Mouse (Mus musculus): ENCODE results near the gene Cd302. TPM values are rescaled to one million over a fixed set of nuclear protein-coding genes. Genes with fewer than 3 reads are reported as not detected.

The Cd302 gene
- total and polyA plus RNA-seq, 3 experiments = not detected

GRCm38 (mm10) chr2:60234506-60234905, 49.8 kb downstream of the Cd302 start:
- H3K27ac ChIP-seq (ENCODE audit: insufficient read depth, low read depth) = no peak overlapping the region
- peaks cover 52 to 87% of the 10 kb centered on the region in 2 experiments for H3K36me3 ChIP-seq (replicated peaks in 1 of 2; ENCODE audit: control insufficient read depth in 1 of 2, insufficient read depth in 1 of 2, low read length in 1 of 2)
- H3K9me3 ChIP-seq (replicated peaks; ENCODE audit: low read length) = no peaks in the 10 kb centered on the region
- no peak overlapping the region for H3K4me2 ChIP-seq (ENCODE audit: insufficient read depth, low read depth, poor library complexity, severe bottlenecking)
- peaks cover 5 to 30% of the 10 kb centered on the region in 2 experiments; a peak in 3 of 4 replicates for H3K4me1 ChIP-seq (ENCODE audit: control insufficient read depth in 1 of 2, insufficient read depth in 2 of 2)
- TF ChIP-seq UBTF (IDR thresholded peaks at IDR 0.05; ENCODE audit: low read depth, low read length) (no peak), RCOR1 (conservative IDR thresholded peaks at IDR 0.05; ENCODE audit: low read depth, low read length) (no peak), ZNF384 (IDR thresholded peaks at IDR 0.05; ENCODE audit: low read depth, low read length) (no peak), NELFE (IDR thresholded peaks at IDR 0.05; ENCODE audit: low read depth, low read length) (no peak), ZKSCAN1 (IDR thresholded peaks at IDR 0.05; ENCODE audit: borderline replicate concordance, low read depth, low read length) (no peak), ETS1 (conservative IDR thresholded peaks at IDR 0.05; ENCODE audit: low read depth, low read length) (no peak), CHD2 (IDR thresholded peaks at IDR 0.05; ENCODE audit: low read length) (no peak), HCFC1 (IDR thresholded peaks at IDR 0.05; ENCODE audit: low read depth, low read length) (no peak), JUN (IDR thresholded peaks at IDR 0.05; ENCODE audit: insufficient read depth, low read depth, low read length) (no peak), ZMIZ1 (IDR thresholded peaks at IDR 0.05; ENCODE audit: low read depth, low read length) (no peak), SIN3A (IDR thresholded peaks at IDR 0.05; ENCODE audit: low read length) (no peak), ZC3H11A (IDR thresholded peaks at IDR 0.05; ENCODE audit: low read depth, low read length) (no peak), TCF12 (IDR thresholded peaks at IDR 0.05; ENCODE audit: low read depth, low read length) (no peak), ELF1 (IDR thresholded peaks at IDR 0.05; ENCODE audit: low read depth, low read length) (no peak), BHLHE40 (IDR thresholded peaks at IDR 0.05; ENCODE audit: low read depth, low read length) (no peak), MAZ (IDR thresholded peaks at IDR 0.05; ENCODE audit: low read depth, low read length) (no peak)
- no peak overlapping the region for H3K9ac ChIP-seq (ENCODE audit: insufficient read depth, low read depth)
- H3K4me3 ChIP-seq (replicated peaks in 1 of 3; ENCODE audit: low read depth in 2 of 3, low read length in 2 of 3, poor library complexity in 1 of 3) = no peak overlapping the region
- no peaks in the 10 kb centered on the region for H3K27me3 ChIP-seq (replicated peaks)
- peaks cover 27% of the 10 kb centered on the region for H3K79me2 ChIP-seq (replicated peaks; ENCODE audit: control insufficient read depth, extremely low read depth, insufficient read depth, poor library complexity, severe bottlenecking)
- DNase-seq (ENCODE audit: extremely low read depth) = peak; percentile 82
- dilution Hi-C loops (cut with MboI; ENCODE audit: extremely low pct_ligation_motif_present, extremely low pct_unique_long_range_greater_than_20kb, low sequenced_read_pairs) (no loop called here), in situ Hi-C loops (cut with MboI; ENCODE audit: low pct_ligation_motif_present, low pct_unique_long_range_greater_than_20kb, low sequenced_read_pairs) (loop anchor here (25.0 kb wide), 1 partner anchor 178 kb away; no protein-coding TSS in a partner anchor)

- H3K4me1 ChIP-seq (ENCODE audit: control insufficient read depth in 1 of 2, insufficient read depth in 2 of 2) = peaks cover 5 to 32% of the 10 kb centered on the region in 2 experiments; a peak in 3 of 4 replicates
- H3K4me3 ChIP-seq (replicated peaks in 1 of 3; ENCODE audit: low read depth in 2 of 3, low read length in 2 of 3, poor library complexity in 1 of 3) = no peak overlapping the region
- in situ Hi-C loops (cut with MboI; ENCODE audit: low pct_ligation_motif_present, low pct_unique_long_range_greater_than_20kb, low sequenced_read_pairs) = loop anchor here (25.0 kb wide), 1 partner anchor 179 kb away; no protein-coding TSS in a partner anchor
- dilution Hi-C loops (cut with MboI; ENCODE audit: extremely low pct_ligation_motif_present, extremely low pct_unique_long_range_greater_than_20kb, low sequenced_read_pairs) = no loop called here
- peaks cover 32% of the 10 kb centered on the region for H3K79me2 ChIP-seq (replicated peaks; ENCODE audit: control insufficient read depth, extremely low read depth, insufficient read depth, poor library complexity, severe bottlenecking)
- H3K27ac ChIP-seq (ENCODE audit: insufficient read depth, low read depth) = no peak overlapping the region
- H3K9me3 ChIP-seq (replicated peaks; ENCODE audit: low read length) = no peaks in the 10 kb centered on the region
- TF ChIP-seq NRF1 (IDR thresholded peaks at IDR 0.05; ENCODE audit: low read depth, low read length) = no peak
- no peak for TF ChIP-seq SIN3A (IDR thresholded peaks at IDR 0.05; ENCODE audit: low read length)
- TF ChIP-seq ETS1 (conservative IDR thresholded peaks at IDR 0.05; ENCODE audit: low read depth, low read length) = no peak
- TF ChIP-seq PAX5 (IDR thresholded peaks at IDR 0.05; ENCODE audit: low read length) = no peak
- TF ChIP-seq TCF12 (IDR thresholded peaks at IDR 0.05; ENCODE audit: low read depth, low read length) = no peak
- TF ChIP-seq CHD1 (IDR thresholded peaks at IDR 0.05; ENCODE audit: low read depth, low read length) = no peak
- TF ChIP-seq RAD21 (IDR thresholded peaks at IDR 0.05; ENCODE audit: low read depth, low read length) = no peak
- TF ChIP-seq NELFE (IDR thresholded peaks at IDR 0.05; ENCODE audit: low read depth, low read length) = no peak
- no peak for TF ChIP-seq POLR2A (IDR thresholded peaks at IDR 0.05; ENCODE audit: low read depth, low read length)
- no peak for TF ChIP-seq ZMIZ1 (IDR thresholded peaks at IDR 0.05; ENCODE audit: low read depth, low read length)
- no peak for TF ChIP-seq GABPA (IDR thresholded peaks at IDR 0.05; ENCODE audit: insufficient replicate concordance, low read depth, low read length)
- TF ChIP-seq MAZ (IDR thresholded peaks at IDR 0.05; ENCODE audit: low read depth, low read length) = no peak
- no peak for TF ChIP-seq BHLHE40 (IDR thresholded peaks at IDR 0.05; ENCODE audit: low read depth, low read length)
- no peak for TF ChIP-seq MXI1 (IDR thresholded peaks at IDR 0.05; ENCODE audit: low read depth, low read length)
- H3K27me3 ChIP-seq (replicated peaks) = no peaks in the 10 kb centered on the region
- H3K36me3 ChIP-seq (replicated peaks in 1 of 2; ENCODE audit: control insufficient read depth in 1 of 2, insufficient read depth in 1 of 2, low read length in 1 of 2) = peaks cover 46 to 84% of the 10 kb centered on the region in 2 experiments
- no peak for DNase-seq (ENCODE audit: extremely low read depth)
- H3K4me2 ChIP-seq (ENCODE audit: insufficient read depth, low read depth, poor library complexity, severe bottlenecking) = no peak overlapping the region
- no peak overlapping the region for H3K9ac ChIP-seq (ENCODE audit: insufficient read depth, low read depth)
Observed at GRCm38 (mm10) chr2:60233147-60233546, 51.1 kb downstream of the Cd302 start.

Measured in CH12.LX (cell line).